Mouse (Mus musculus) midbrain, postnatal 0 days (tissue): ENCODE measurements around the gene Pla1a. TPM values are rescaled to one million over a fixed set of nuclear protein-coding genes. Genes with fewer than 3 reads are reported as not detected.

Experiments used
- ATAC-seq: fragments of 200-750 bp; cut with Nextera tagmentation; 2 replicates; pipeline ENCODE4 v1.8.0; 2017; ENCODE audit warnings: moderate number of reproducible peaks, mild to moderate bottlenecking, moderate TSS enrichment, moderate library complexity; ENCODE audit not compliant: low FRiP score
- DNase-seq: peaks from one replicate; pipeline ENCODE4 v3.0.0-alpha.2; 2015; ENCODE audit warnings: low spot score
- H3K27ac ChIP-seq: fragments of 300-500 bp; sonication (generic); 2 replicates; pipeline ENCODE4 v1.5.1; 2014; ENCODE audit warnings: low read depth, mild to moderate bottlenecking, low read length, mixed read lengths
- H3K27me3 ChIP-seq: fragments of 300-500 bp; sonication (generic); 2 replicates; pipeline ENCODE4 v1.6.1; 2014; ENCODE audit warnings: low read length, control low read depth, mixed read lengths; ENCODE audit not compliant: insufficient read depth
- H3K36me3 ChIP-seq: fragments of 300-500 bp; sonication (generic); 2 replicates; pipeline ENCODE4 v1.6.1; 2014; ENCODE audit warnings: low read length, control low read depth, mixed read lengths; ENCODE audit not compliant: insufficient read depth
- H3K4me1 ChIP-seq: fragments of 300-500 bp; sonication (generic); 2 replicates; pipeline ENCODE4 v1.6.1; 2014; ENCODE audit warnings: mild to moderate bottlenecking, control low read depth, antibody characterized with exemption, low read length, mixed read lengths; ENCODE audit not compliant: insufficient read depth
- H3K4me2 ChIP-seq: fragments of 300-500 bp; sonication (generic); 2 replicates; pipeline ENCODE4 v1.6.1; 2014; ENCODE audit warnings: low read depth, mild to moderate bottlenecking, low read length, mixed read lengths; ENCODE audit not compliant: poor library complexity, severe bottlenecking
- H3K4me3 ChIP-seq: fragments of 300-500 bp; sonication (generic); 2 replicates; pipeline ENCODE4 v1.5.1; 2014; ENCODE audit warnings: low read depth, mild to moderate bottlenecking, low read length, moderate library complexity
- H3K9ac ChIP-seq: fragments of 300-500 bp; sonication (generic); replicated peaks from 2 replicates; pipeline ENCODE4 v1.6.1; 2014; ENCODE audit warnings: mild to moderate bottlenecking, low read length, moderate library complexity, mixed read lengths; ENCODE audit not compliant: poor library complexity, severe bottlenecking
- H3K9me3 ChIP-seq: fragments of 300-500 bp; sonication (generic); 2 replicates; pipeline ENCODE4 v1.6.1; 2016; ENCODE audit warnings: low read length, control low read depth
- CTCF ChIP-seq: IDR thresholded peaks from 2 replicates; pipeline ENCODE4 v1.5.1; 2016; ENCODE audit warnings: antibody characterized with exemption, mild to moderate bottlenecking
- WGBS: fragments of 180-500 bp; shearing (Covaris S2); extraction: QIAGEN DNeasy Blood & Tissue Kit; methylation state at CpG from one replicate; pipeline ENCODE4 v1.1.7; 2014; 5-methylcytosine and 5-hydroxymethylcytosine counted together
- polyA plus RNA-seq: library from polyadenylated mRNA; unstranded; fragments of >200 nt; fragmentation: Nextera tagmentation; extraction: Ambion mirVana; gene quantifications from 2 replicates; pipeline ENCODE4 v1.2.1, GENCODE M21; 2015
- total RNA-seq: library from RNA; depleted of rRNA; stranded (reverse); fragments of >200 nt; gene quantifications from 2 replicates; pipeline ENCODE4 v1.2.3, GENCODE M21; 2014

Gene Pla1a
- total and polyA plus RNA-seq, 2 experiments from 2014 or later: 1.4 to 1.6 TPM

- no peak overlapping the region for H3K4me3 ChIP-seq
- no peaks in the 10 kb centered on the region for H3K9me3 ChIP-seq
- no peaks in the 10 kb centered on the region for H3K27me3 ChIP-seq
- no peak overlapping the region for H3K4me2 ChIP-seq
- no peak for ATAC-seq
- H3K27ac ChIP-seq: no peak overlapping the region
- WGBS: 83% methylated on average over 6 of the region's 6 CpGs
- no peaks in the 10 kb centered on the region for H3K36me3 ChIP-seq
- no peak overlapping the region for H3K9ac ChIP-seq
- TF ChIP-seq CTCF: no peak
- H3K4me1 ChIP-seq: no peaks in the 10 kb centered on the region
- no peak for DNase-seq
Measured at GRCm38 (mm10) chr16:38377546-38377945, 55.4 kb downstream of the Pla1a start.

- no peak for TF ChIP-seq CTCF
- Histone ChIP-seq H3K9me3 (no peaks in the 10 kb centered on the region), H3K27me3 (no peaks in the 10 kb centered on the region), H3K9ac (no peak overlapping the region; the same call in 1 of the 2 replicates), H3K4me1 (no peaks in the 10 kb centered on the region), H3K27ac (peak overlapping the region; percentile 63), H3K4me2 (peak overlapping the region; percentile 45), H3K4me3 (peak overlapping the region; percentile 17), H3K36me3 (no peaks in the 10 kb centered on the region)
- ATAC-seq: peak; percentile 24
- DNase-seq: no peak
- 53% methylated on average over 8 of the region's 8 CpGs for WGBS
Measured at GRCm38 (mm10) chr16:38376841-38377249, 56.1 kb downstream of the Pla1a start.

GRCm38 (mm10) chr16:38376163-38376840 lies 56.6 kb downstream of the Pla1a start:
- H3K9ac ChIP-seq: peak overlapping the region; percentile 39; the same call in 1 of the 2 replicates
- 15% methylated on average over 17 of the region's 17 CpGs for WGBS
- no peaks in the 10 kb centered on the region for H3K27me3 ChIP-seq
- peak overlapping the region; percentile 17 for H3K4me3 ChIP-seq
- H3K9me3 ChIP-seq: no peaks in the 10 kb centered on the region
- peak overlapping the region; percentile 45 for H3K4me2 ChIP-seq
- no peaks in the 10 kb centered on the region for H3K4me1 ChIP-seq
- ATAC-seq (peak; percentile 89), DNase-seq (peak; percentile 82)
- TF ChIP-seq CTCF: peak; percentile 70
- no peaks in the 10 kb centered on the region for H3K36me3 ChIP-seq
- H3K27ac ChIP-seq: peak overlapping the region; percentile 63

- Histone ChIP-seq H3K4me1 (no peaks in the 10 kb centered on the region), H3K4me3 (no peak overlapping the region), H3K27me3 (no peaks in the 10 kb centered on the region), H3K36me3 (no peaks in the 10 kb centered on the region), H3K9me3 (no peaks in the 10 kb centered on the region), H3K4me2 (no peak overlapping the region), H3K27ac (no peak overlapping the region), H3K9ac (no peak overlapping the region)
- no peak for TF ChIP-seq CTCF
- WGBS: 84% methylated on average over 7 of the region's 7 CpGs
- DNase-seq (no peak), ATAC-seq (no peak)
Measured at GRCm38 (mm10) chr16:38375182-38375581, 57.8 kb downstream of the Pla1a start.

- Histone ChIP-seq H3K27me3 (no peaks in the 10 kb centered on the region), H3K27ac (no peak overlapping the region), H3K36me3 (no peaks in the 10 kb centered on the region), H3K4me2 (no peak overlapping the region), H3K4me1 (no peaks in the 10 kb centered on the region), H3K9me3 (no peaks in the 10 kb centered on the region), H3K4me3 (no peak overlapping the region), H3K9ac (no peak overlapping the region)
- WGBS: 81% methylated on average over 10 of the region's 10 CpGs
- ATAC-seq (no peak), DNase-seq (no peak)
- no peak for TF ChIP-seq CTCF
Measured at GRCm38 (mm10) chr16:38374379-38375140, 58.4 kb downstream of the Pla1a start.

- Histone ChIP-seq H3K4me1 (no peaks in the 10 kb centered on the region), H3K9ac (no peak overlapping the region), H3K9me3 (no peaks in the 10 kb centered on the region), H3K27me3 (no peaks in the 10 kb centered on the region), H3K27ac (no peak overlapping the region), H3K4me3 (no peak overlapping the region), H3K4me2 (no peak overlapping the region), H3K36me3 (no peaks in the 10 kb centered on the region)
- ATAC-seq (no peak), DNase-seq (no peak)
- WGBS: 81% methylated on average over 16 of the region's 16 CpGs
- TF ChIP-seq CTCF: no peak
Measured at GRCm38 (mm10) chr16:38373941-38374340, 59.0 kb downstream of the Pla1a start.
